Mouse (Mus musculus): ENCODE data around the gene Zfp944.
"Not testable (repeated sequence)": the region's sequence is repeated elsewhere in the genome, so short reads cannot be mapped to it uniquely, and the experiment has no call there.

The Zfp944 gene

DNA sequence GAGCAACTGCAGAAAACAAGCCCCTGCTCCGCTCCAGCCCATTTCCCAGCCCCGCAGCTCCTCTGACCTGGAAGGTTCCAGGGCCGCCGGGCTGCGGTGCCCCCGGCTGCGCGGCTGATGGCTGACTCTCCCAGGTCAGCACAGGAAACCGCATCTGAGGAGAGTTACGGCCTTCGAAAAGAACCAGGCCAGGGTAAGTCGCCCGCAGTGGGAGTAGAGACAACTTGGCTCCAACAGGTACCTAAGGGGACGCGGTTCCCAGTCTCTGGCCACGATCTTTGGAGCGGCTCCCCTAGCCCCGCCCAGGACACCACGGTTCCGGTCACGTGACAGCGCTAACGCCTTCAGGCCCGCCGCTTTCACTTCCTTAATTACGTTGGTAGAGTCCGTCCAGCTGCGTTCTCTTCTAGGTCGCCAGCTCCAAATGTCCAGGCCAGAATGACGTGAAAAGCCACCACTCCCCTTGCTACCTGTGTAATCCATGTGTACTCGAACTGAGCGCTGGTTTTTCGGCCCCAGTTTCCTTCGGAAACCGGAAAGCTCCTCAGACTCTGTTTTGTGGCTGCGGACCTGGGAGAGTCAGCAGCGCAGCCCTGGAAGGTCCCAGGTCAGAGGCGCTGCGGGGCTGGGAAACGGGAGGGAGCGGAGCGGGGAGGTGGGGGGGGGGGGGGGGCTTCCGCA lies at the start of gene Zfp944, which contains the start of gene Zfp758:
Zfp944 (minus strand) TSS at position 300 of the 681 bp plus-strand sequence.
Zfp758 (plus strand) TSS at position 353 of the 681 bp plus-strand sequence.
- in situ Hi-C loops (cut with MboI, MseI): loop anchor here (5.0 to 25.0 kb wide), 5 partner anchors 51 to 874 kb away; partner anchors contain the start of genes Zfp53, Zfp942, Zfp943 and Zfp945

DNA sequence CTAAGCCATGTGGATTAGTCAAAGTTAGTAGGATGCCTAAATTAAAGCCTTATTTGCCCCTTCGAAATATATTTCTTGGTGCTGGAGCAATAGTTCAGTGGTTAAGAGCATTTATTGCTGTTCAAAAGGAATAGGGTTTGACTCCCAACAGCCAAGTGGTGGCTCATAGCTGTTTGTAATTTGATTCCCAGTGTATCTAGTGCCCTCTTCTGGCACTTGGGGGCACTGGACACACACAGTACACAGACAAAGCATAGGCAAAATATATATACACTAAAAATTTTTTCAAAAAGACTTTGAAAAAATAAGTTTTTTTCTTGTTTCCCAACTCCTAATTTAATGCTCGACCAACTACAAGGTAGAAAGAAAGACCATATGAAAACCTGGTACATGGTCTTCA lies 49.6 kb upstream of the Zfp944 start:
- in situ Hi-C loops (cut with MboI, MseI): loop anchor here (5.0 to 10.0 kb wide), 2 partner anchors 48 to 326 kb away; partner anchors contain the start of genes Zfp758 and Zfp944

- in situ Hi-C loops (cut with MboI, MseI): loop anchor here (5.0 to 25.0 kb wide), 5 partner anchors 48 to 877 kb away; partner anchors contain the start of genes Zfp53, Zfp942, Zfp943 and Zfp945
Observed at GRCm38 (mm10) chr17:22363895-22364294, 2.7 kb upstream of the Zfp944 start.

- in situ Hi-C loops (cut with MboI, MseI): loop anchor here (5.0 to 25.0 kb wide), 5 partner anchors 52 to 873 kb away; partner anchors contain the start of genes Zfp53, Zfp942, Zfp943 and Zfp945
Observed at GRCm38 (mm10) chr17:22360572-22360971, 628 bp downstream of the Zfp944 start.

DNA sequence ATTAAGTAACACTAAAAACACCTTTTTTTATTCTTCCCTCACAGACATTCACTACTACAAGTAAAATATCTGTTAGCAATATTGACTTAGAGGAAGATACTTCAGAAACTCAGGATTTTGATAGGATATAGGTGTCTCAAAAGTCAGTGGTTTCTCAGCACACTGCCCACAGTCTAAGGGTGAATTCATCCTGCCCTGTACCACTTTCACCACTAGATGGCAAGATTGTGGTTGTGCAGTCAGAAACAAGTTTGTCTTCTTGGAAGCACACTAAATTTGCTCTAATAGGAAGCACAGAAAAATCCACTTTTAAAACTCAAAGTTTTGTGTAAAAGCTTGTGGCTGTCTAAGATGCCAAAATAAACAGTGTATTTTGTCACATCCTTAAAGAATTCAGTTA lies 8.4 kb downstream of the Zfp944 start:
- in situ Hi-C loops (cut with MboI, MseI): loop anchor here (25.0 kb wide), 1 partner anchor 865 kb away; the partner anchor contains the start of gene Zfp53

DNA sequence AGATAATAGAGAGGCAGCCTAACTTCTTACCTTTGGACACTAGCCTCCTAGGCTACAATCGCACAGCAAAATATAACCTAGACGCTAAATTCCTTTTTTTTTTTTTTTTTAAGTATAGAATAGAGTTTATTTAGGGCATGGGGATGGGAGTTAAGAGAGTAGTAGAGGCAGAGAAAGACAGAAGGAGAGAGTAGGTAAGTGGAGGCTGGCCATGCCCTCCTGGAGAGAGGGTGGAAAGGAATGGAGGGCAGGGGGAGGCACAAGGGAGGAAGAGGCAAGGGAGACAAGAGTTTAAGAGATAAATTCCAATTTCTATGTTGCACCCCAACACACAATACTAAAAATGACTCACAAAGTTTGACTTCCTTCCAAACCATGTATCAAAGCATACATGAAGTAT lies 46.0 kb downstream of the Zfp944 start:
- in situ Hi-C loops (cut with MboI, MseI): not testable (repeated sequence)

DNA sequence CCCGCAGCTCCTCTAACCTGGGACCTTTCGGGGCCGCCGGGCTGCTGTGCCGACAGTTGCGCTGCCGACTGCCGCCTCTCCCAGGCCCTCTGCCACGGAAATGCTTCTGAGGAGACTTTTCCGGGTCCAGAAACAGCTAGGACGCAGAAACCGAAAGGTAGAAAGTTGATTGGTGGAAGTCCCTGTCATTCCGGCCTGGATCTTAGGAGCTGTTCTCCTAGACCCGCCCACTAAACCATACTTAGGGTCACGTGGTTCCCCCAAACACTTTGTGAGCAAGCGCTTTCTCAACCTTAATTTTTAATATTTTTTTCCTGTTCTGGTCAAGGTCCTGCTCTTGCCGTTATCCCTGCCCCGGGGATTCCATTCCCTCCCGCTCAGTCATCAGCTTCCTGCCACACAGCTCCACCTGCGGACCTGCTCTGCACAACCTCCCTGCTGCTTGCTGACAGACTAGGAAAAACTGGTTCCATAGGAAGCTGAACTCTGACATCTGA lies 46.4 kb downstream of the Zfp944 start, which contains the start of gene CT030661.1:
CT030661.1 (minus strand) TSS at position 108 of the 497 bp plus-strand sequence.
- in situ Hi-C loops (cut with MboI, MseI): loop anchor here (5.0 kb wide), 1 partner anchor 92 kb away; no protein-coding TSS in a partner anchor

- in situ Hi-C loops (cut with MboI, MseI): loop anchor here (5.0 kb wide), 1 partner anchor 92 kb away; no protein-coding TSS in a partner anchor
Observed at GRCm38 (mm10) chr17:22314219-22314618, 47.0 kb downstream of the Zfp944 start.
